13 mouse cellular contexts compared by ENCODE assay signal in the genomic region with DNA sequence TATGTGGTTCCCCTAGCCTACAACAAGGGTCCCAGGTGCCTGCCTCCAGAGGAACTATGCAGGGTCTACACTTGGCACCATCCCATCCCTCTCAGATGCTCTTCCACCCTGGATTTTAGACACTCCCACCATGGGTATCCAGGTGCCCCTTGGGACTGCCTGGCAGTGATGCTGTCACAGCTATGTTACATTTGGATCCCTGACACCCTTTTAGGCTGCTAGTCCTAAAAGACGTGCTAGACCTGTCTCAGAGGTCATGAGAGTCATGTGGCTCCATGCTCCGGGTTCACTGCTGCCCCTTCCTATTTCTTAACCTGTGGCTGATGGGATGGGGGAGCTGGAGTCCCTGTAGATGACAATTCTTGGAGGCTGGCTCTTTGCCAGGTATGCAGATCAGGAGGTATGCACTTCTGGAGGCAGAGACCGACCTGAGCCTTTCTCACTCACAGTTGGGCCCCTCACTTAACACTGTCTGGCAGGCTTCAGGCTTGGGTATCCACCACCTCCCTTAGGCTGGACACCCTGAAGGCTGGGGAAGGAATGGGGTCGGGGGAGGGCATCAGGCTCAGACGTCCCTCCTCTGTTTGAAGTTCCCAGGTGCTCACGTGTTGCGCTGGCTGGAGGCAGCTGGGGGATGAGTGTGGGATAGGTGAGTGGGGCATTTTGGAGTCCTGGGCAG. TPM values are rescaled to one million over a fixed set of nuclear protein-coding genes. Genes with fewer than 3 reads are reported as not detected.
DNase-seq lines count a peak whose midpoint lies in the region; ATAC-seq and TF ChIP-seq lines count a peak whose summit lies in the region.
"Had no signal": no experiment of that assay in that cellular context is flagged by ENCODE, and none has a peak within 500 bp of the region (broad histone marks: within the 10 kb centered on the region; RNA-seq: fewer than 3 reads in every experiment).

No protein-coding gene starts in this region.

- peak overlapping the region; percentile 25; the same call in 1 of the 2 replicates for H3K4me3 ChIP-seq in heart, embryonic 11.5 days (ENCODE audit: low read depth, low read length)
- H3K4me3 ChIP-seq in lung, embryonic 16.5 days (ENCODE audit: low read length) = 0 out of 2 replicates have a peak overlapping the region, but pooled peaks have one; percentile 3
- H3K4me3 ChIP-seq in hindbrain, embryonic 14.5 days (replicated peaks; ENCODE audit: low read length) = peak overlapping the region; percentile 33; the same call in 1 of the 2 replicates
- peak overlapping the region; percentile 41; the same call in 1 of the 2 replicates for H3K4me3 ChIP-seq in midbrain, postnatal 0 days (ENCODE audit: low read depth, low read length)
- H3K4me3 ChIP-seq: myocyte had no signal

- peak overlapping the region; percentile 74 for H3K4me2 ChIP-seq in heart, embryonic 11.5 days
- peak overlapping the region; percentile 60; the same call in 1 of the 2 replicates for H3K4me2 ChIP-seq in lung, embryonic 16.5 days (ENCODE audit: low read depth, low read length)
- H3K4me2 ChIP-seq in hindbrain, embryonic 14.5 days (replicated peaks) = peak overlapping the region; percentile 64
- H3K4me2 ChIP-seq in midbrain, postnatal 0 days (ENCODE audit: low read depth, low read length, poor library complexity, severe bottlenecking) = peak overlapping the region; percentile 75

- TF ChIP-seq CTCF in midbrain, postnatal 0 days (IDR thresholded peaks at IDR 0.05) = no peak

- H3K9ac ChIP-seq in heart, embryonic 11.5 days (ENCODE audit: low read depth, low read length) = no peak overlapping the region
- no peak overlapping the region; the same call in 1 of the 2 replicates for H3K9ac ChIP-seq in lung, embryonic 16.5 days (ENCODE audit: low read length)
- no peak overlapping the region for H3K9ac ChIP-seq in hindbrain, embryonic 14.5 days
- H3K9ac ChIP-seq in midbrain, postnatal 0 days (replicated peaks; ENCODE audit: low read length, poor library complexity, severe bottlenecking) = no peak overlapping the region
- H3K9ac ChIP-seq: liver, embryonic 15.5 days had no signal

- H3K9me3 ChIP-seq in heart, embryonic 11.5 days (replicated peaks; ENCODE audit: control insufficient read depth, low read length) = no peaks in the 10 kb centered on the region
- H3K9me3 ChIP-seq in lung, embryonic 16.5 days (ENCODE audit: control insufficient read depth, low read length) = no peaks in the 10 kb centered on the region
- H3K9me3 ChIP-seq in hindbrain, embryonic 14.5 days (ENCODE audit: control insufficient read depth, low read length) = no peaks in the 10 kb centered on the region
- H3K9me3 ChIP-seq in midbrain, postnatal 0 days (ENCODE audit: low read length) = no peaks in the 10 kb centered on the region
- H3K9me3 ChIP-seq: intestine, embryonic 15.5 days; liver, embryonic 15.5 days had no signal

- peaks cover 83% of the 10 kb centered on the region for H3K27me3 ChIP-seq in heart, embryonic 11.5 days (ENCODE audit: control insufficient read depth, insufficient read depth, low read length)
- peaks cover 60% of the 10 kb centered on the region for H3K27me3 ChIP-seq in lung, embryonic 16.5 days (ENCODE audit: control insufficient read depth, insufficient read depth, low read depth, low read length)
- peaks cover 95% of the 10 kb centered on the region for H3K27me3 ChIP-seq in hindbrain, embryonic 14.5 days (ENCODE audit: control insufficient read depth, insufficient read depth, low read length)
- peaks cover 78% of the 10 kb centered on the region for H3K27me3 ChIP-seq in midbrain, postnatal 0 days (ENCODE audit: insufficient read depth, low read length)

- no peak for DNase-seq in heart, postnatal 14 days
- DNase-seq in lung, postnatal 25 days (ENCODE audit: low spot score) = no peak
- no peak for DNase-seq in hindbrain, embryonic 14.5 days (ENCODE audit: low spot score)
- DNase-seq in midbrain, postnatal 0 days (ENCODE audit: low spot score) = no peak
- no peak for DNase-seq in ovary, postnatal 14 days (ENCODE audit: low spot score)

- ATAC-seq in heart, embryonic 11.5 days (replicated peaks; ENCODE audit: insufficient number of reproducible peaks, low FRiP score, low TSS enrichment) = no peak
- ATAC-seq in lung, embryonic 16.5 days (ENCODE audit: low read depth) = no peak
- ATAC-seq in hindbrain, embryonic 14.5 days (ENCODE audit: low FRiP score) = no peak
- ATAC-seq in midbrain, postnatal 0 days (ENCODE audit: low FRiP score) = no peak
- ATAC-seq in activated CD4-positive, CD25-positive, alpha-beta regulatory T cell, adult 4 months = no peak
- ATAC-seq: CD4-positive, CD25-positive, alpha-beta regulatory T cell, adult 4 months; intestine, embryonic 15.5 days had no signal

- H3K4me1 ChIP-seq in heart, embryonic 11.5 days (ENCODE audit: control insufficient read depth, insufficient read depth, low read length) = peaks cover 49% of the 10 kb centered on the region
- peaks cover 74% of the 10 kb centered on the region for H3K4me1 ChIP-seq in lung, embryonic 16.5 days (replicated peaks; ENCODE audit: control insufficient read depth, insufficient read depth, low read length)
- peaks cover 37% of the 10 kb centered on the region for H3K4me1 ChIP-seq in hindbrain, embryonic 14.5 days (replicated peaks; ENCODE audit: control insufficient read depth, insufficient read depth, low read length)
- H3K4me1 ChIP-seq in midbrain, postnatal 0 days (ENCODE audit: insufficient read depth, low read length) = peaks cover 30% of the 10 kb centered on the region

- H3K36me3 ChIP-seq in heart, embryonic 11.5 days (ENCODE audit: control insufficient read depth, insufficient read depth, low read length) = no peaks in the 10 kb centered on the region
- no peaks in the 10 kb centered on the region for H3K36me3 ChIP-seq in lung, embryonic 16.5 days (ENCODE audit: control insufficient read depth, insufficient read depth, low read length)
- H3K36me3 ChIP-seq in hindbrain, embryonic 14.5 days (replicated peaks; ENCODE audit: control insufficient read depth, insufficient read depth) = no peaks in the 10 kb centered on the region
- no peaks in the 10 kb centered on the region for H3K36me3 ChIP-seq in midbrain, postnatal 0 days (ENCODE audit: insufficient read depth, low read length)
- H3K36me3 ChIP-seq: liver, embryonic 15.5 days had no signal

- intact Hi-C loops in heart, postnatal 14 days (cut with DNase I) = no loop called here

- 8% methylated on average over 7 of the region's 7 CpGs for WGBS in heart, embryonic 11.5 days (ENCODE audit: insufficient replicate concordance)
- 28% methylated on average over 7 of the region's 7 CpGs for WGBS in lung, embryonic 16.5 days
- WGBS in hindbrain, embryonic 14.5 days = 1% methylated on average over 7 of the region's 7 CpGs
- 4% methylated on average over 7 of the region's 7 CpGs for WGBS in midbrain, postnatal 0 days

- no peak overlapping the region for H3K27ac ChIP-seq in heart, embryonic 11.5 days (ENCODE audit: low read depth, low read length)
- no peak overlapping the region for H3K27ac ChIP-seq in lung, embryonic 16.5 days (ENCODE audit: low read length)
- H3K27ac ChIP-seq in hindbrain, embryonic 14.5 days = no peak overlapping the region
- no peak overlapping the region for H3K27ac ChIP-seq in midbrain, postnatal 0 days (ENCODE audit: low read depth, low read length)
- H3K27ac ChIP-seq: intestine, embryonic 15.5 days; liver, embryonic 15.5 days had no signal

RNA-seq across cellular contexts. Expression of a gene that starts 4.8 kb away (rescaled TPM):
- polyA plus RNA-seq in heart, embryonic 11.5 days (2014; fragmentation: Nextera tagmentation; extraction: Ambion mirVana) = 7.2 and 9.6 TPM in 2 replicates
- 10 to 100 TPM in 1 of 2 experiments, 1 to 10 TPM in 1; 9.8 to 10.2 TPM for total RNA-seq in heart, postnatal 14 days (2021)
- polyA plus RNA-seq in lung, embryonic 16.5 days (2015; fragmentation: Nextera tagmentation; extraction: Ambion mirVana) = 12.4 and 13.9 TPM in 2 replicates
- polyA plus RNA-seq in hindbrain, embryonic 14.5 days (2014; fragmentation: Nextera tagmentation; extraction: Ambion mirVana) = 2.9 and 3.4 TPM in 2 replicates
- total RNA-seq in midbrain, postnatal 0 days (2014; rRNA removed) = 8.5 and 12.6 TPM in 2 replicates
- 2.1 and 2.4 TPM in 2 replicates for polyA plus RNA-seq in midbrain, postnatal 0 days (2015; fragmentation: Nextera tagmentation; extraction: Ambion mirVana)
- not detected for polyA plus RNA-seq in activated CD4-positive, CD25-positive, alpha-beta regulatory T cell, adult 4 months (2017; shearing (Covaris generic))
- polyA plus RNA-seq: CD4-positive, CD25-positive, alpha-beta regulatory T cell, adult 4 months had no signal

RNA-seq across cellular contexts. Expression of a gene that starts 31.0 kb away (rescaled TPM):
- polyA plus RNA-seq in heart, embryonic 11.5 days (2014; fragmentation: Nextera tagmentation; extraction: Ambion mirVana) = 0.13 TPM in 1 of 2 replicates, not detected in the other
- total RNA-seq in heart, postnatal 14 days (2021) = not detected
- polyA plus RNA-seq in lung, embryonic 16.5 days (2015; fragmentation: Nextera tagmentation; extraction: Ambion mirVana) = not detected in 2 replicates
- polyA plus RNA-seq in hindbrain, embryonic 14.5 days (2014; fragmentation: Nextera tagmentation; extraction: Ambion mirVana) = 6.0 and 6.1 TPM in 2 replicates
- 7.0 and 13.5 TPM in 2 replicates for total RNA-seq in midbrain, postnatal 0 days (2014; rRNA removed)
- 7.8 and 8.5 TPM in 2 replicates for polyA plus RNA-seq in midbrain, postnatal 0 days (2015; fragmentation: Nextera tagmentation; extraction: Ambion mirVana)
- polyA plus RNA-seq in activated CD4-positive, CD25-positive, alpha-beta regulatory T cell, adult 4 months (2017; shearing (Covaris generic)) = not detected
- polyA plus RNA-seq: CD4-positive, CD25-positive, alpha-beta regulatory T cell, adult 4 months; intestine, embryonic 15.5 days; liver, embryonic 15.5 days; small intestine, adult 2 months had no signal

RNA-seq across cellular contexts. Expression of a gene that starts 36.2 kb away (rescaled TPM):
- polyA plus RNA-seq in heart, embryonic 11.5 days (2014; fragmentation: Nextera tagmentation; extraction: Ambion mirVana) = 1.0 and 1.9 TPM in 2 replicates
- 1 to 10 TPM; 1.5 to 2.5 TPM for total RNA-seq in heart, postnatal 14 days (2021)
- 4.1 and 4.5 TPM in 2 replicates for polyA plus RNA-seq in lung, embryonic 16.5 days (2015; fragmentation: Nextera tagmentation; extraction: Ambion mirVana)
- 2.5 and 3.4 TPM in 2 replicates for polyA plus RNA-seq in hindbrain, embryonic 14.5 days (2014; fragmentation: Nextera tagmentation; extraction: Ambion mirVana)
- 2.4 and 12.8 TPM in 2 replicates for total RNA-seq in midbrain, postnatal 0 days (2014; rRNA removed)
- polyA plus RNA-seq in midbrain, postnatal 0 days (2015; fragmentation: Nextera tagmentation; extraction: Ambion mirVana) = 1.7 and 2.0 TPM in 2 replicates
- 1 to 10 TPM; 2.7 to 3.3 TPM for polyA plus RNA-seq in activated CD4-positive, CD25-positive, alpha-beta regulatory T cell, adult 4 months (2017; shearing (Covaris generic))

RNA-seq across cellular contexts. Expression of a gene that starts 42.5 kb away (rescaled TPM):
- polyA plus RNA-seq in heart, embryonic 11.5 days (2014; fragmentation: Nextera tagmentation; extraction: Ambion mirVana) = 43.2 and 44.1 TPM in 2 replicates
- 10 to 100 TPM; 18.2 to 21.7 TPM for total RNA-seq in heart, postnatal 14 days (2021)
- 59.0 and 62.8 TPM in 2 replicates for polyA plus RNA-seq in lung, embryonic 16.5 days (2015; fragmentation: Nextera tagmentation; extraction: Ambion mirVana)
- polyA plus RNA-seq in hindbrain, embryonic 14.5 days (2014; fragmentation: Nextera tagmentation; extraction: Ambion mirVana) = 82.1 and 96.0 TPM in 2 replicates
- total RNA-seq in midbrain, postnatal 0 days (2014; rRNA removed) = 150 and 156 TPM in 2 replicates
- polyA plus RNA-seq in midbrain, postnatal 0 days (2015; fragmentation: Nextera tagmentation; extraction: Ambion mirVana) = 79.3 and 82.6 TPM in 2 replicates
- polyA plus RNA-seq in activated CD4-positive, CD25-positive, alpha-beta regulatory T cell, adult 4 months (2017; shearing (Covaris generic)) = 10 to 100 TPM; 11.8 to 16.3 TPM
